Mouse (Mus musculus): ENCODE measurements around the gene Ndufs1.

DNA sequence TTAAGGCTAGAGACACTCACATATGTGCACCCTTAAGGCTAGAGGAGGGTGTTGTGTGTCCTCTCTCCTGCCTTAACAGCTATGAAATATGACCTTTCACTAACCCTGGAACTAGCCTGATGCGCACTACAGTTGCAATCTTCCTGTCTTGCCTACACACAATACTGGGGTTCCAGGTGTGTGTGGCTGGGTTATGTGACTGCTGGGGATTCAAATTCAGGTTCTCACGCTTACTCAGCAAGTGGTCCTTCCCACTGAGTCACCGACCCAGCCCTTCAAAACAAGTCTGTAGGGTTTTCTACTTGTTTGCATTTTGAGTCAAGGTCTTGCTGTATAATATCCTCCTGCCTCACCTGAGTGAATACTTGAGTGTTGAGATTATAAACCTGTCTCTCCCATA is 42.1 kb downstream of the Ndufs1 start:
- TF ChIP-seq CTCF (IDR thresholded peaks at IDR 0.05; ENCODE audit: borderline replicate concordance, extremely low read depth, insufficient read depth, insufficient read length), result no peak
- TF ChIP-seq POLR2A (IDR thresholded peaks at IDR 0.05; ENCODE audit: borderline replicate concordance, extremely low read depth, insufficient read depth, insufficient read length, poor library complexity, severe bottlenecking), result no peak
